Mouse (Mus musculus) right cerebral cortex, postnatal 36 days (tissue): Measurements from ENCODE around the gene Dpp9.

Experiments used
- DNase-seq, 2 experiments: peaks; one replicate each; pipeline ENCODE4 v3.0.0; 2022; ENCODE audit warnings: low spot score in 2 of 2, mixed read lengths in 1 of 2

The Dpp9 gene

GRCm38 (mm10) chr17:56229943-56230342, 11.2 kb upstream of the Dpp9 start:
- peak; percentile 84 to 91 for DNase-seq

GRCm38 (mm10) chr17:56226566-56226965, 7.9 kb upstream of the Dpp9 start:
- no peak for DNase-seq

- DNase-seq: no peak
These were observed 6.2 kb upstream of the Dpp9 start for GRCm38 (mm10) chr17:56224916-56225315.

GRCm38 (mm10) chr17:56219805-56220204, 1.1 kb upstream of the Dpp9 start:
- DNase-seq: no peak

- no peak for DNase-seq
These were observed 546 bp upstream of the Dpp9 start for GRCm38 (mm10) chr17:56219251-56219650.

GRCm38 (mm10) chr17:56217670-56218069, 1.0 kb downstream of the Dpp9 start:
- DNase-seq: no peak

GRCm38 (mm10) chr17:56214229-56214628, 4.5 kb downstream of the Dpp9 start:
- DNase-seq: no peak

GRCm38 (mm10) chr17:56212676-56213075, 6.0 kb downstream of the Dpp9 start:
- no peak for DNase-seq

- no peak for DNase-seq
These were observed 7.6 kb downstream of the Dpp9 start for GRCm38 (mm10) chr17:56211090-56211489.

GRCm38 (mm10) chr17:56208821-56209220, 9.9 kb downstream of the Dpp9 start:
- DNase-seq: no peak

- DNase-seq: no peak
These were observed 10.7 kb downstream of the Dpp9 start for GRCm38 (mm10) chr17:56207963-56208530.

GRCm38 (mm10) chr17:56206986-56207674, 11.6 kb downstream of the Dpp9 start:
- no peak for DNase-seq

- DNase-seq: no peak
These were observed 12.3 kb downstream of the Dpp9 start for GRCm38 (mm10) chr17:56206276-56206884.

GRCm38 (mm10) chr17:56203729-56204128, 15.0 kb downstream of the Dpp9 start:
- no peak for DNase-seq

GRCm38 (mm10) chr17:56202476-56202875, 16.2 kb downstream of the Dpp9 start:
- DNase-seq: no peak

- DNase-seq: no peak
These were observed 17.1 kb downstream of the Dpp9 start for GRCm38 (mm10) chr17:56201642-56202041.

- DNase-seq: no peak
These were observed 18.1 kb downstream of the Dpp9 start for GRCm38 (mm10) chr17:56200586-56200985.

GRCm38 (mm10) chr17:56196860-56197259, 21.8 kb downstream of the Dpp9 start:
- DNase-seq: no peak

- DNase-seq: no peak
These were observed 23.9 kb downstream of the Dpp9 start for GRCm38 (mm10) chr17:56194765-56195164.

- no peak for DNase-seq
These were observed 24.3 kb downstream of the Dpp9 start for GRCm38 (mm10) chr17:56194357-56194756.

- no peak for DNase-seq
These were observed 27.4 kb downstream of the Dpp9 start for GRCm38 (mm10) chr17:56191266-56191665.

GRCm38 (mm10) chr17:56185281-56186141, 33.2 kb downstream of the Dpp9 start:
- DNase-seq: no peak
